Comparison of ENCODE assay signal across 26 mouse cellular contexts in the genomic region with DNA sequence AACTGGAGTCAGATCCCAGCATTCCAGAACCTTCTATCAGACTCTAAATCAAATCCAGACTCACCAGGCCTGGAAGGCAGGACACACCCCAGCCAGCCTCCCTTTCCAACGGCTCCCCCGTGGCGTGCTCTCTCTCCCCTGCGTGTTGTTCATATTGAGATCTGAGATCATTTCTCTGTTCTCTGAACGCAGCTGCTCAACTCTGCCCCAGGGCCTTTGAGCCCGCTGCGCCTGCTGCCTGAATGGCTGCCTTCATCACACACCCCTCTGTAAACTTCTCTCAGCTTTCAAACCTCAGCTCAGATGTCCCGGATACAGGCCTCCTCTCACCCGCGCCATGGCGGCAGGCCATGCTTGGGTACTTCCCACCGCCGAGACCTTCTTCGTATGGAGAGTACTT. TPM values are rescaled to one million over a fixed set of nuclear protein-coding genes. Genes with fewer than 3 reads are reported as not detected.
DNase-seq lines count a peak whose midpoint lies in the region; ATAC-seq and TF ChIP-seq lines count a peak whose summit lies in the region.
"Had no signal": no experiment of that assay in that cellular context is flagged by ENCODE, and none has a peak within 500 bp of the region (broad histone marks: within the 10 kb centered on the region; RNA-seq: fewer than 3 reads in every experiment).

No protein-coding gene starts in this region.

- TF ChIP-seq CTCF in brain, embryonic 14.5 days (IDR thresholded peaks at IDR 0.05; ENCODE audit: borderline replicate concordance, extremely low read depth, insufficient read depth, insufficient read length): no peak

- TF ChIP-seq POLR2A in brain, embryonic 14.5 days (IDR thresholded peaks at IDR 0.05; ENCODE audit: borderline replicate concordance, extremely low read depth, insufficient read depth, insufficient read length, poor library complexity, severe bottlenecking): no peak

- no peaks in the 10 kb centered on the region for H3K9me3 ChIP-seq in forebrain, embryonic 11.5 days (ENCODE audit: control insufficient read depth, low read length)
- H3K9me3 ChIP-seq in forebrain, embryonic 15.5 days: no peaks in the 10 kb centered on the region
- no peaks in the 10 kb centered on the region for H3K9me3 ChIP-seq in midbrain, embryonic 13.5 days
- no peaks in the 10 kb centered on the region for H3K9me3 ChIP-seq in midbrain, embryonic 11.5 days (ENCODE audit: control insufficient read depth, low read length)
- H3K9me3 ChIP-seq in limb, embryonic 12.5 days: no peaks in the 10 kb centered on the region
- H3K9me3 ChIP-seq: heart, embryonic 12.5 days; liver, embryonic 12.5 days; lung, embryonic 15.5 days; stomach, embryonic 15.5 days had no signal

- peaks cover 4% of the 10 kb centered on the region; the same call in 1 of the 2 replicates for H3K36me3 ChIP-seq in forebrain, embryonic 11.5 days (ENCODE audit: control insufficient read depth, insufficient read depth, low read length)
- 0 out of 2 replicates have a peak, but pooled peaks cover 7% of the 10 kb centered on the region for H3K36me3 ChIP-seq in forebrain, embryonic 15.5 days
- H3K36me3 ChIP-seq in midbrain, embryonic 13.5 days: peaks cover 55% of the 10 kb centered on the region
- peaks cover 9% of the 10 kb centered on the region for H3K36me3 ChIP-seq in midbrain, embryonic 11.5 days (ENCODE audit: control insufficient read depth, insufficient read depth, low read length)
- H3K36me3 ChIP-seq in limb, embryonic 12.5 days: peaks cover 12% of the 10 kb centered on the region
- H3K36me3 ChIP-seq: heart, embryonic 12.5 days; liver, embryonic 12.5 days; lung, embryonic 15.5 days; stomach, embryonic 15.5 days had no signal

- no peak overlapping the region for H3K27ac ChIP-seq in forebrain, embryonic 11.5 days (ENCODE audit: low read depth, low read length)
- H3K27ac ChIP-seq in forebrain, embryonic 15.5 days (replicated peaks): no peak overlapping the region
- H3K27ac ChIP-seq in midbrain, embryonic 13.5 days: peak overlapping the region; percentile 68
- no peak overlapping the region; the same call in 1 of the 2 replicates for H3K27ac ChIP-seq in midbrain, embryonic 11.5 days (ENCODE audit: low read depth, low read length)
- peak overlapping the region; percentile 59; the same call in 1 of the 2 replicates for H3K27ac ChIP-seq in limb, embryonic 12.5 days
- H3K27ac ChIP-seq: liver, embryonic 12.5 days; lung, embryonic 15.5 days; stomach, embryonic 15.5 days had no signal

- intact Hi-C loops in left cerebral cortex, postnatal 14 days (cut with DNase I): no loop called here

- H3K27me3 ChIP-seq in forebrain, embryonic 11.5 days (ENCODE audit: control insufficient read depth, insufficient read depth, low read length): no peaks in the 10 kb centered on the region
- H3K27me3 ChIP-seq in forebrain, embryonic 15.5 days: no peaks in the 10 kb centered on the region
- H3K27me3 ChIP-seq in midbrain, embryonic 13.5 days: no peaks in the 10 kb centered on the region
- H3K27me3 ChIP-seq in midbrain, embryonic 11.5 days (ENCODE audit: control insufficient read depth, insufficient read depth, low read length): no peaks in the 10 kb centered on the region
- no peaks in the 10 kb centered on the region for H3K27me3 ChIP-seq in limb, embryonic 12.5 days
- H3K27me3 ChIP-seq: liver, embryonic 12.5 days; lung, embryonic 15.5 days; stomach, embryonic 15.5 days had no signal

- DNase-seq in forebrain, embryonic 11.5 days (ENCODE audit: low spot score): peak; percentile 68
- DNase-seq in midbrain, embryonic 11.5 days (ENCODE audit: low spot score, missing footprints): no peak
- peak; percentile 32 for DNase-seq in brain, embryonic 14.5 days (ENCODE audit: low read depth)
- DNase-seq in left cerebral cortex, postnatal 14 days (ENCODE audit: low spot score in 2 of 2): no peak
- no peak for DNase-seq in kidney, adult 18-20 months
- DNase-seq: adrenal gland, postnatal 10 days; cerebellum, adult 18-20 months; heart, postnatal 36 days; kidney, postnatal 4 days; right cerebral cortex, postnatal 14 days; thymus, adult 2 months had no signal

- H3K4me1 ChIP-seq in forebrain, embryonic 11.5 days (replicated peaks; ENCODE audit: control insufficient read depth, insufficient read depth, low read length): no peaks in the 10 kb centered on the region; the same call in 1 of the 2 replicates
- H3K4me1 ChIP-seq in forebrain, embryonic 15.5 days: 0 out of 2 replicates have a peak, but pooled peaks cover 3% of the 10 kb centered on the region
- peaks cover 60% of the 10 kb centered on the region for H3K4me1 ChIP-seq in midbrain, embryonic 13.5 days (replicated peaks)
- H3K4me1 ChIP-seq in midbrain, embryonic 11.5 days (ENCODE audit: control insufficient read depth, insufficient read depth, low read length): peaks cover 11% of the 10 kb centered on the region
- H3K4me1 ChIP-seq in limb, embryonic 12.5 days (replicated peaks): peaks cover 25% of the 10 kb centered on the region
- H3K4me1 ChIP-seq: liver, embryonic 12.5 days; lung, embryonic 15.5 days; stomach, embryonic 15.5 days had no signal

- WGBS in forebrain, embryonic 11.5 days: 77% methylated on average over 14 of the region's 14 CpGs
- 77% methylated on average over 14 of the region's 14 CpGs for WGBS in forebrain, embryonic 15.5 days
- WGBS in midbrain, embryonic 13.5 days: 71% methylated on average over 14 of the region's 14 CpGs
- 81% methylated on average over 14 of the region's 14 CpGs for WGBS in midbrain, embryonic 11.5 days
- WGBS in limb, embryonic 12.5 days: 68% methylated on average over 14 of the region's 14 CpGs

- H3K9ac ChIP-seq in forebrain, embryonic 11.5 days (ENCODE audit: low read length): no peak overlapping the region
- H3K9ac ChIP-seq in forebrain, embryonic 15.5 days (replicated peaks): no peak overlapping the region
- 0 out of 2 replicates have a peak overlapping the region, but pooled peaks have one; percentile 17 for H3K9ac ChIP-seq in midbrain, embryonic 13.5 days (replicated peaks)
- H3K9ac ChIP-seq in midbrain, embryonic 11.5 days (ENCODE audit: low read length): no peak overlapping the region
- no peak overlapping the region for H3K9ac ChIP-seq in limb, embryonic 12.5 days (replicated peaks)
- H3K9ac ChIP-seq: heart, embryonic 12.5 days; liver, embryonic 12.5 days; lung, embryonic 15.5 days; stomach, embryonic 15.5 days had no signal

- H3K4me3 ChIP-seq in forebrain, embryonic 11.5 days (ENCODE audit: low read depth, low read length): no peak overlapping the region
- H3K4me3 ChIP-seq in forebrain, embryonic 15.5 days: no peak overlapping the region
- H3K4me3 ChIP-seq in midbrain, embryonic 13.5 days (replicated peaks): no peak overlapping the region
- no peak overlapping the region for H3K4me3 ChIP-seq in midbrain, embryonic 11.5 days (ENCODE audit: low read depth, low read length)
- H3K4me3 ChIP-seq in limb, embryonic 12.5 days (replicated peaks): no peak overlapping the region
- H3K4me3 ChIP-seq: erythroblast, embryonic 14.5 days; heart, embryonic 12.5 days; liver, embryonic 12.5 days; lung, embryonic 15.5 days; stomach, embryonic 15.5 days had no signal

- ATAC-seq in forebrain, embryonic 11.5 days (replicated peaks; ENCODE audit: low FRiP score): no peak
- ATAC-seq in forebrain, embryonic 15.5 days (replicated peaks): no peak
- no peak for ATAC-seq in midbrain, embryonic 13.5 days
- no peak for ATAC-seq in midbrain, embryonic 11.5 days (ENCODE audit: low FRiP score)
- no peak for ATAC-seq in limb, embryonic 12.5 days (ENCODE audit: insufficient number of reproducible peaks, insufficient read depth, low FRiP score, low TSS enrichment, low read depth)
- ATAC-seq: liver, embryonic 12.5 days had no signal

- no peak overlapping the region for H3K4me2 ChIP-seq in forebrain, embryonic 11.5 days (ENCODE audit: low read depth, low read length, severe bottlenecking)
- H3K4me2 ChIP-seq in forebrain, embryonic 15.5 days (replicated peaks): no peak overlapping the region
- no peak overlapping the region for H3K4me2 ChIP-seq in midbrain, embryonic 13.5 days (replicated peaks)
- H3K4me2 ChIP-seq in midbrain, embryonic 11.5 days: no peak overlapping the region
- H3K4me2 ChIP-seq in limb, embryonic 12.5 days: no peak overlapping the region
- H3K4me2 ChIP-seq: heart, embryonic 12.5 days; liver, embryonic 12.5 days; lung, embryonic 15.5 days; stomach, embryonic 15.5 days had no signal

RNA-seq across cellular contexts. Expression of a gene that starts 58.2 kb away (rescaled TPM):
- not detected in 2 replicates for polyA plus RNA-seq in forebrain, embryonic 11.5 days (2014; fragmentation: Nextera tagmentation; extraction: Ambion mirVana)
- 0.05 TPM in 1 of 2 replicates, not detected in the other for polyA plus RNA-seq in forebrain, embryonic 15.5 days (2015; fragmentation: Nextera tagmentation; extraction: Ambion mirVana)
- polyA plus RNA-seq in midbrain, embryonic 13.5 days (2015; fragmentation: Nextera tagmentation; extraction: Ambion mirVana): 0.09 TPM in 1 of 2 replicates, not detected in the other
- polyA plus RNA-seq in midbrain, embryonic 11.5 days (2014; fragmentation: Nextera tagmentation; extraction: Ambion mirVana): 0.06 TPM in 1 of 2 replicates, not detected in the other
- polyA plus RNA-seq in brain, embryonic 14.5 days (2012; rRNA removed): 0.06 and 0.08 TPM in 2 replicates
- not detected in 2 replicates for polyA plus RNA-seq in limb, embryonic 12.5 days (2016; fragmentation: Nextera tagmentation; extraction: Ambion mirVana)
- under 1 TPM; 0.22 to 0.25 TPM for total RNA-seq in left cerebral cortex, postnatal 14 days (2021)
- total RNA-seq: adrenal gland, postnatal 10 days; CH12.LX; common myeloid progenitor, adult 5-6 weeks; gastrocnemius, postnatal 4 days; heart, postnatal 36 days; left cerebral cortex, postnatal 25 days had no signal
- polyA plus RNA-seq: heart, embryonic 12.5 days; intestine, embryonic 14.5 days; kidney, embryonic 14.5 days; liver, embryonic 12.5 days; lung, embryonic 15.5 days; stomach, embryonic 15.5 days; urinary bladder, adult 2 months had no signal

Comparison
In these comparisons a context has a peak if more than half of its experiments do, and no peak if none do; other contexts are left out.
1. H3K27ac ChIP-seq: peak in midbrain, embryonic 13.5 days (single experiment) and limb, embryonic 12.5 days (single experiment); none in forebrain, embryonic 11.5 days (single experiment), forebrain, embryonic 15.5 days (single experiment) and midbrain, embryonic 11.5 days (single experiment).
2. DNase-seq: peak in forebrain, embryonic 11.5 days (single experiment) and brain, embryonic 14.5 days (single experiment); none in midbrain, embryonic 11.5 days (single experiment), left cerebral cortex, postnatal 14 days (0 of 2) and kidney, adult 18-20 months (single experiment).